ENCODE assay signal across 9 mouse cellular contexts in genomic region chr12:21264241-21264640, GRCm38 (mm10). TPM values are rescaled to one million over a fixed set of nuclear protein-coding genes. Genes with fewer than 3 reads are reported as not detected.
DNase-seq lines count a peak whose midpoint lies in the region; TF ChIP-seq lines count a peak whose summit lies in the region.
"Had no signal": no experiment of that assay in that cellular context is flagged by ENCODE, and none has a peak within 500 bp of the region (broad histone marks: within the 10 kb centered on the region; RNA-seq: fewer than 3 reads in every experiment).

No protein-coding gene starts in this region.

- H3K4me1 ChIP-seq in bone marrow macrophage, adult 2 months (ENCODE audit: control insufficient read depth, insufficient read depth, low read length), result peaks cover 10% of the 10 kb centered on the region
- H3K4me1 ChIP-seq: embryonic facial prominence, embryonic 12.5 days had no signal

- TF ChIP-seq CTCF in bone marrow macrophage, adult 2 months (IDR thresholded peaks at IDR 0.05; ENCODE audit: low read depth, low read length), result no peak

- peak overlapping the region; percentile 10 for H3K27ac ChIP-seq in bone marrow macrophage, adult 2 months (ENCODE audit: insufficient read depth, low read depth, low read length)
- H3K27ac ChIP-seq: embryonic facial prominence, embryonic 12.5 days had no signal

- no peak overlapping the region for H3K4me3 ChIP-seq in bone marrow macrophage, adult 2 months (ENCODE audit: insufficient read depth, low read length)
- H3K4me3 ChIP-seq: embryonic facial prominence, embryonic 12.5 days had no signal

- TF ChIP-seq POLR2A in bone marrow macrophage, adult 2 months (IDR thresholded peaks at IDR 0.05; ENCODE audit: borderline replicate concordance, low read depth, low read length), result no peak

- peak; percentile 99 for DNase-seq in heart, adult 11 months
- peak; percentile 48 to 61 for DNase-seq in kidney, adult 8-10 months
- peak; percentile 78 for DNase-seq in lung, postnatal 25 days (ENCODE audit: low spot score)
- DNase-seq in right cerebral cortex, postnatal 25 days, result no peak
- DNase-seq in left cerebral cortex, adult 18-20 months (ENCODE audit: low spot score in 2 of 2), result no peak
- DNase-seq in left cerebral cortex, adult 11 months (ENCODE audit: low spot score), result no peak
- DNase-seq: layer of hippocampus, postnatal 36 days had no signal

RNA-seq across cellular contexts. Expression of gene Cpsf3, which starts 20.9 kb away (rescaled TPM):
- 70.0 and 77.2 TPM in 2 replicates for polyA plus RNA-seq in bone marrow macrophage, adult 2 months (2012; ENCODE audit: insufficient read depth, insufficient read length, missing spikeins)
- 10 to 100 TPM; 44.4 to 48.8 TPM for total RNA-seq in left cerebral cortex, adult 18-20 months (2021)

RNA-seq across cellular contexts. Expression of gene Itgb1bp1, which starts 21.8 kb away (rescaled TPM):
- polyA plus RNA-seq in bone marrow macrophage, adult 2 months (2012; ENCODE audit: insufficient read depth, insufficient read length, missing spikeins), result 39.4 and 46.2 TPM in 2 replicates
- 10 to 100 TPM; 41.1 to 43.1 TPM for total RNA-seq in left cerebral cortex, adult 18-20 months (2021)

RNA-seq across cellular contexts. Expression of gene Iah1, which starts 51.9 kb away (rescaled TPM):
- 44.9 and 49.5 TPM in 2 replicates for polyA plus RNA-seq in bone marrow macrophage, adult 2 months (2012; ENCODE audit: insufficient read depth, insufficient read length, missing spikeins)
- total RNA-seq in left cerebral cortex, adult 18-20 months (2021), result 10 to 100 TPM; 12.3 to 13.0 TPM

Comparison
In these comparisons a context has a peak if more than half of its experiments do, and no peak if none do; other contexts are left out.
1. DNase-seq: peak in heart, adult 11 months (single experiment), kidney, adult 8-10 months (2 of 2) and lung, postnatal 25 days (single experiment); none in right cerebral cortex, postnatal 25 days (single experiment), left cerebral cortex, adult 18-20 months (0 of 2) and left cerebral cortex, adult 11 months (single experiment).